Mouse (Mus musculus) liver, embryonic 11.5 days (tissue): ENCODE data around the gene Dscam. TPM values are rescaled to one million over a fixed set of nuclear protein-coding genes. Genes with fewer than 3 reads are reported as not detected.

Experiments used
- ATAC-seq: fragments of 200-750 bp; cut with Nextera tagmentation; replicated peaks from 2 replicates; pipeline ENCODE4 v1.8.0; 2017; ENCODE audit warnings: moderate number of reproducible peaks, mild to moderate bottlenecking, moderate TSS enrichment, moderate library complexity; ENCODE audit not compliant: low FRiP score
- DNase-seq: peaks from one replicate; pipeline ENCODE4 v3.0.0-alpha.2; 2017; ENCODE audit warnings: low spot score
- H3K27ac ChIP-seq: fragments of 300-500 bp; sonication (generic); 2 replicates; pipeline ENCODE4 v1.5.1; 2014; ENCODE audit warnings: mild to moderate bottlenecking, low read depth, low read length, control low read depth
- H3K27me3 ChIP-seq: fragments of 300-500 bp; sonication (generic); replicated peaks from 2 replicates; pipeline ENCODE4 v1.6.1; 2014; ENCODE audit warnings: low read length, mixed read lengths; ENCODE audit not compliant: control insufficient read depth, insufficient read depth
- H3K36me3 ChIP-seq: fragments of 300-500 bp; sonication (generic); 2 replicates; pipeline ENCODE4 v1.6.1; 2014; ENCODE audit warnings: mild to moderate bottlenecking, low read length, moderate library complexity, mixed read lengths; ENCODE audit not compliant: control insufficient read depth, insufficient read depth
- H3K4me1 ChIP-seq: fragments of 300-500 bp; sonication (generic); replicated peaks from 2 replicates; pipeline ENCODE4 v1.6.1; 2014; ENCODE audit warnings: low read length, mixed read lengths; ENCODE audit not compliant: control insufficient read depth, insufficient read depth
- H3K4me2 ChIP-seq: fragments of 300-500 bp; sonication (generic); 2 replicates; pipeline ENCODE4 v1.6.1; 2014; ENCODE audit warnings: mild to moderate bottlenecking, control low read depth, moderate library complexity
- H3K4me3 ChIP-seq: fragments of 300-500 bp; sonication (generic); 2 replicates; pipeline ENCODE4 v1.5.1; 2014; ENCODE audit warnings: low read depth, low read length, control low read depth
- H3K9ac ChIP-seq: fragments of 300-500 bp; sonication (generic); 2 replicates; pipeline ENCODE4 v1.6.1; 2014; ENCODE audit warnings: low read depth, low read length, control low read depth
- H3K9me3 ChIP-seq: fragments of 300-500 bp; sonication (generic); 2 replicates; pipeline ENCODE4 v1.6.1; 2016; ENCODE audit warnings: low read length, inconsistent platforms, mixed read lengths; ENCODE audit not compliant: control insufficient read depth
- WGBS: fragments of 180-500 bp; shearing (Covaris S2); extraction: QIAGEN DNeasy Blood & Tissue Kit; methylation state at CpG from one replicate; pipeline ENCODE4 v1.1.7; 2014; 5-methylcytosine and 5-hydroxymethylcytosine counted together
- polyA plus RNA-seq: library from polyadenylated mRNA; unstranded; fragments of >200 nt; fragmentation: Nextera tagmentation; extraction: Ambion mirVana; gene quantifications from 2 replicates; pipeline ENCODE4 v1.2.1, GENCODE M21; 2014

Dscam gene
- polyA plus RNA-seq, 1 experiment from 2014 or later: 0.04 TPM

GRCm38 (mm10) chr16:96758381-96758780 is 412.2 kb downstream of the Dscam start:
- Histone ChIP-seq H3K27me3 (no peaks in the 10 kb centered on the region; the same call in 1 of the 2 replicates), H3K4me1 (no peaks in the 10 kb centered on the region), H3K36me3 (no peaks in the 10 kb centered on the region), H3K27ac (no peak overlapping the region), H3K9ac (no peak overlapping the region), H3K9me3 (no peaks in the 10 kb centered on the region), H3K4me3 (no peak overlapping the region), H3K4me2 (no peak overlapping the region)
- ATAC-seq (no peak), DNase-seq (no peak)
- 46% methylated on average over 3 of the region's 3 CpGs for WGBS

- DNase-seq (no peak), ATAC-seq (no peak)
- Histone ChIP-seq H3K4me2 (no peak overlapping the region), H3K9me3 (no peaks in the 10 kb centered on the region), H3K27ac (no peak overlapping the region), H3K4me3 (no peak overlapping the region), H3K4me1 (no peaks in the 10 kb centered on the region), H3K9ac (no peak overlapping the region), H3K27me3 (no peaks in the 10 kb centered on the region; the same call in 1 of the 2 replicates), H3K36me3 (no peaks in the 10 kb centered on the region)
- 8% methylated on average over 9 of the region's 9 CpGs for WGBS
Measured at GRCm38 (mm10) chr16:96757588-96758313, 412.8 kb downstream of the Dscam start.

GRCm38 (mm10) chr16:96756994-96757393 is 413.6 kb downstream of the Dscam start:
- Histone ChIP-seq H3K27me3 (no peaks in the 10 kb centered on the region; the same call in 1 of the 2 replicates), H3K27ac (no peak overlapping the region), H3K4me1 (no peaks in the 10 kb centered on the region), H3K9ac (no peak overlapping the region), H3K4me3 (no peak overlapping the region), H3K36me3 (no peaks in the 10 kb centered on the region), H3K4me2 (no peak overlapping the region), H3K9me3 (no peaks in the 10 kb centered on the region)
- no peak for DNase-seq
- 19% methylated on average over 7 of the region's 7 CpGs for WGBS
- no peak for ATAC-seq

- H3K36me3 ChIP-seq: no peaks in the 10 kb centered on the region
- DNase-seq (no peak), ATAC-seq (no peak)
- no peak overlapping the region for H3K9ac ChIP-seq
- H3K4me1 ChIP-seq: no peaks in the 10 kb centered on the region
- H3K27ac ChIP-seq: no peak overlapping the region
- no peaks in the 10 kb centered on the region for H3K9me3 ChIP-seq
- no peaks in the 10 kb centered on the region; the same call in 1 of the 2 replicates for H3K27me3 ChIP-seq
- H3K4me3 ChIP-seq: no peak overlapping the region
- H3K4me2 ChIP-seq: no peak overlapping the region
- WGBS: 74% methylated on average over 6 of the region's 6 CpGs
Measured at GRCm38 (mm10) chr16:96754971-96755504, 415.5 kb downstream of the Dscam start.

- DNase-seq: no peak
Measured at GRCm38 (mm10) chr16:96754381-96754780, 416.2 kb downstream of the Dscam start.

GRCm38 (mm10) chr16:96753781-96754173 is 416.8 kb downstream of the Dscam start:
- DNase-seq (no peak), ATAC-seq (no peak)
- no peak overlapping the region for H3K4me3 ChIP-seq
- H3K27me3 ChIP-seq: no peaks in the 10 kb centered on the region; the same call in 1 of the 2 replicates
- H3K36me3 ChIP-seq: no peaks in the 10 kb centered on the region
- H3K9me3 ChIP-seq: no peaks in the 10 kb centered on the region
- H3K4me2 ChIP-seq: no peak overlapping the region
- H3K4me1 ChIP-seq: no peaks in the 10 kb centered on the region
- 42% methylated on average over 4 of the region's 4 CpGs for WGBS
- H3K27ac ChIP-seq: no peak overlapping the region
- no peak overlapping the region for H3K9ac ChIP-seq

More at GRCm38 (mm10) chr16:96754381-96754780, 416.2 kb downstream of the Dscam start:
- Histone ChIP-seq H3K27ac (no peak overlapping the region), H3K36me3 (no peaks in the 10 kb centered on the region), H3K9ac (no peak overlapping the region), H3K9me3 (no peaks in the 10 kb centered on the region), H3K4me1 (no peaks in the 10 kb centered on the region), H3K27me3 (no peaks in the 10 kb centered on the region; the same call in 1 of the 2 replicates), H3K4me2 (no peak overlapping the region), H3K4me3 (no peak overlapping the region)
- WGBS: 46% methylated on average over 6 of the region's 6 CpGs
- no peak for ATAC-seq

- Histone ChIP-seq H3K9ac (no peak overlapping the region), H3K27me3 (no peaks in the 10 kb centered on the region; the same call in 1 of the 2 replicates), H3K4me3 (no peak overlapping the region), H3K4me1 (no peaks in the 10 kb centered on the region), H3K27ac (no peak overlapping the region), H3K36me3 (no peaks in the 10 kb centered on the region), H3K9me3 (no peaks in the 10 kb centered on the region), H3K4me2 (no peak overlapping the region)
- DNase-seq: no peak
- 73% methylated on average over 2 of the region's 2 CpGs for WGBS
- ATAC-seq: no peak
Measured at GRCm38 (mm10) chr16:96753164-96753780, 417.3 kb downstream of the Dscam start.

- Histone ChIP-seq H3K4me3 (no peak overlapping the region), H3K9me3 (no peaks in the 10 kb centered on the region), H3K27ac (no peak overlapping the region), H3K4me2 (no peak overlapping the region), H3K9ac (no peak overlapping the region), H3K27me3 (no peaks in the 10 kb centered on the region), H3K4me1 (no peaks in the 10 kb centered on the region), H3K36me3 (no peaks in the 10 kb centered on the region)
- 66% methylated on average over 5 of the region's 5 CpGs for WGBS
- ATAC-seq (no peak), DNase-seq (no peak)
Measured at GRCm38 (mm10) chr16:96742475-96743255, 427.9 kb downstream of the Dscam start.
